Mouse (Mus musculus) embryonic fibroblast, embryonic 13.5 days (primary cell): ENCODE data around the gene Nelfb.

Experiments used
- CTCF ChIP-seq: IDR thresholded peaks from 2 replicates; pipeline ENCODE4 v1.5.1; 2011; ENCODE audit warnings: mild to moderate bottlenecking, control low read depth, low read length, moderate library complexity, borderline replicate concordance; ENCODE audit not compliant: insufficient read depth
- POLR2A ChIP-seq: IDR thresholded peaks from 2 replicates; pipeline ENCODE4 v1.6.1; 2011; ENCODE audit warnings: low read depth, mild to moderate bottlenecking, control low read depth, low read length, moderate library complexity

DNA sequence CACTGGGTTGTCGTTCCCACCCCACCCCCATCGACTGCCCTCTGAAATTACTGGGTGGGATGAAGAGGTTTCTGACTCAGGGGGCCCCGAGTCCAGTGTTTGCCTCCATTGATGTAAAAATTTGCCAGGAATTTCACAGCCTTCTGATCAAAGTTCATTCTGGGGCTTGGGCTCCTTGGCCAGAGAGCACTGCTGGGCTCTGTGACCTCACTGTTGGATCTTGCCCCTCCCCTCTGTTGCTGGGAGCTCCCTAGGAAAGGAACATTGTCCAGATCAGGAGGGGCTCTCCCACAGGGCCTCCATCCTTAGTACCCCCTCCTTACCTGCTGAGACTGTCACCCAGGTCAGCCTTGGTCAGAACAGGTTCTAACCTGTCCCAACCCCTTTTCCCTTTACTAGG is 3.2 kb upstream of the Nelfb start, which contains the start of gene Stpg3:
- TF ChIP-seq CTCF (no peak), POLR2A (no peak)
